18 mouse cellular contexts compared by ENCODE assay signal in the genomic region with DNA sequence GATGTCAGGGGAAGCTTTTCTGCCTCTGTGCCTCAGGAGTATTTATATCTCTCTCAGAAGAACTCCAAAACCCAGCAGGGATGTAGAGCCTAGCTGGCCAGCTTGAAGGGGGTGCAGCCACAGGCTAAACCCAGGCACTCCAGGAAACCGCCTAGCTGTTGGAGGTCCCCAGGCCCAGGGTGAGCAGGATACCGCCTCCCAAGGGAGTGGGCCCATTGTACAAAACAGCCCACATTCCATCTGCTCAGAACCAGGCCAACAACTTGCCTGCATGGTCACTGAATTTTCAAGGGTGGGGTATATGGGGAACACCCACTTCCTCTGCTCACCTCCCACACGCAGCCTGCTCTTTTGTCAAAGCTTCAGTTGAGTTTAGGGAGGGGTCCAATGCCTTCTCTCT. TPM values are rescaled to one million over a fixed set of nuclear protein-coding genes. Genes with fewer than 3 reads are reported as not detected.
A peak's percentile ranks its signal among the peaks of the same experiment; 100 is the strongest.
DNase-seq lines count a peak whose midpoint lies in the region; ATAC-seq and TF ChIP-seq lines count a peak whose summit lies in the region.
"Had no signal": no experiment of that assay in that cellular context is flagged by ENCODE, and none has a peak within 500 bp of the region (broad histone marks: within the 10 kb centered on the region; RNA-seq: fewer than 3 reads in every experiment).

No protein-coding gene starts in this region.

- no peak for DNase-seq in gastrocnemius, adult 2 months
- DNase-seq in gastrocnemius, adult 8-10 months (ENCODE audit: low spot score in 2 of 2), result no peak
- DNase-seq in lung, postnatal 0 days (ENCODE audit: low spot score), result no peak
- no peak for DNase-seq in lung, adult 2 months
- DNase-seq in heart, postnatal 0 days (ENCODE audit: low spot score), result no peak
- peak; percentile 65 to 75 for DNase-seq in right cerebral cortex, postnatal 36 days (ENCODE audit: low spot score in 2 of 2)
- no peak for DNase-seq in Muller cell, postnatal 12 days (ENCODE audit: inconsistent ontology term)
- DNase-seq in cerebellum, postnatal 10 days, result no peak
- DNase-seq: cerebellum, adult 2 months; kidney, postnatal 25 days; lung, postnatal 36 days; midbrain, embryonic 14.5 days had no signal

- 0 out of 2 replicates have a peak overlapping the region, but pooled peaks have one; percentile 0 for H3K4me3 ChIP-seq in gastrocnemius, adult 2 months
- no peak overlapping the region for H3K4me3 ChIP-seq in lung, postnatal 0 days (ENCODE audit: low read depth, low read length)
- no peak overlapping the region for H3K4me3 ChIP-seq in lung, adult 2 months (replicated peaks; ENCODE audit: extremely low read depth, low read depth, low read length)
- H3K4me3 ChIP-seq in heart, postnatal 0 days (ENCODE audit: low read depth, low read length), result no peak overlapping the region
- H3K4me3 ChIP-seq: limb, embryonic 10.5 days had no signal

- 0 out of 2 replicates have a peak, but pooled peaks cover 6% of the 10 kb centered on the region for H3K4me1 ChIP-seq in lung, postnatal 0 days (ENCODE audit: insufficient read depth, low read depth, low read length)
- H3K4me1 ChIP-seq in lung, adult 2 months (ENCODE audit: control insufficient read depth, insufficient read depth, low read length), result peaks cover 6% of the 10 kb centered on the region; the same call in 1 of the 2 replicates
- peaks cover 9% of the 10 kb centered on the region for H3K4me1 ChIP-seq in heart, postnatal 0 days (ENCODE audit: control insufficient read depth, insufficient read depth)
- H3K4me1 ChIP-seq: limb, embryonic 10.5 days had no signal

- peak overlapping the region; percentile 85 for H3K27ac ChIP-seq in gastrocnemius, adult 2 months
- H3K27ac ChIP-seq in lung, postnatal 0 days (ENCODE audit: low read length), result no peak overlapping the region
- peak overlapping the region; percentile 27; the same call in 1 of the 2 replicates for H3K27ac ChIP-seq in heart, postnatal 0 days (ENCODE audit: low read depth)
- H3K27ac ChIP-seq: limb, embryonic 10.5 days; liver, embryonic 14.5 days; stomach, postnatal 0 days had no signal

- no peak overlapping the region for H3K9ac ChIP-seq in lung, postnatal 0 days (replicated peaks; ENCODE audit: low read depth)
- no peak overlapping the region for H3K9ac ChIP-seq in heart, postnatal 0 days (replicated peaks; ENCODE audit: low read depth, low read length)
- H3K9ac ChIP-seq: liver, embryonic 14.5 days had no signal

- no peak for TF ChIP-seq EP300 in lung, postnatal 0 days (IDR thresholded peaks at IDR 0.05)
- no peak for TF ChIP-seq EP300 in heart, postnatal 0 days (IDR thresholded peaks at IDR 0.05; ENCODE audit: low read depth)

- no peak overlapping the region for H3K4me2 ChIP-seq in lung, postnatal 0 days (replicated peaks; ENCODE audit: low read depth, low read length)
- no peak overlapping the region for H3K4me2 ChIP-seq in heart, postnatal 0 days (ENCODE audit: low read depth, low read length)

- H3K9me3 ChIP-seq in lung, postnatal 0 days (ENCODE audit: low read length), result no peaks in the 10 kb centered on the region
- no peaks in the 10 kb centered on the region for H3K9me3 ChIP-seq in heart, postnatal 0 days (replicated peaks; ENCODE audit: control insufficient read depth, low read length)
- H3K9me3 ChIP-seq: G1E; limb, embryonic 10.5 days had no signal

- no peak for TF ChIP-seq CTCF in gastrocnemius, adult 2 months (IDR thresholded peaks at IDR 0.05)
- TF ChIP-seq CTCF in lung, postnatal 0 days (IDR thresholded peaks at IDR 0.05), result no peak
- no peak for TF ChIP-seq CTCF in lung, adult 2 months (IDR thresholded peaks at IDR 0.05; ENCODE audit: insufficient read depth, low read length)
- TF ChIP-seq CTCF in heart, postnatal 0 days (IDR thresholded peaks at IDR 0.05; ENCODE audit: low read depth), result no peak

- peaks cover 13% of the 10 kb centered on the region; the same call in 1 of the 2 replicates for H3K36me3 ChIP-seq in lung, postnatal 0 days (ENCODE audit: insufficient read depth, low read length)
- peaks cover 47% of the 10 kb centered on the region for H3K36me3 ChIP-seq in heart, postnatal 0 days (replicated peaks; ENCODE audit: control insufficient read depth, insufficient read depth, low read length)

- H3K27me3 ChIP-seq in lung, postnatal 0 days (replicated peaks; ENCODE audit: insufficient read depth, low read length), result no peaks in the 10 kb centered on the region
- no peaks in the 10 kb centered on the region for H3K27me3 ChIP-seq in heart, postnatal 0 days (ENCODE audit: control insufficient read depth, insufficient read depth, low read length)

- WGBS in lung, postnatal 0 days, result 80% methylated on average over 3 of the region's 3 CpGs
- 58% methylated on average over 3 of the region's 3 CpGs for WGBS in lung, adult 2 months
- 75% methylated on average over 3 of the region's 3 CpGs for WGBS in heart, postnatal 0 days

- TF ChIP-seq POLR2A in lung, adult 2 months (IDR thresholded peaks at IDR 0.05; ENCODE audit: borderline replicate concordance, extremely low read depth, low read depth, low read length), result no peak

- intact Hi-C loops in gastrocnemius, adult 2 months (cut with DNase I), result no loop called here

- peak; percentile 19 for ATAC-seq in lung, postnatal 0 days
- ATAC-seq in heart, postnatal 0 days (ENCODE audit: insufficient read depth, low read depth), result peak; percentile 31; the same call in 1 of the 2 replicates
- ATAC-seq: activated CD4-positive, CD25-positive, alpha-beta regulatory T cell, adult 4 months; inflammation-experienced regulatory T-cells, adult 6 months had no signal

RNA-seq across cellular contexts. Expression of gene Snrnp35, which starts 17.6 kb away (rescaled TPM):
- total RNA-seq in gastrocnemius, adult 2 months (2021), result 10 to 100 TPM; 27.7 to 33.1 TPM
- total RNA-seq in gastrocnemius, adult 8-10 months (2022), result 10 to 100 TPM; 19.8 to 27.9 (median 25.2) TPM
- 11.7 and 12.8 TPM in 2 replicates for polyA plus RNA-seq in lung, postnatal 0 days (2015; fragmentation: Nextera tagmentation; extraction: Ambion mirVana)
- polyA plus RNA-seq in lung, adult 2 months (2012; rRNA removed), result 3.0 and 4.8 TPM in 2 replicates
- 0.50 and 4.4 TPM in 2 replicates for total RNA-seq in heart, postnatal 0 days (2014; rRNA removed; ENCODE audit: low replicate concordance)
- polyA plus RNA-seq in heart, postnatal 0 days (2015; fragmentation: Nextera tagmentation; extraction: Ambion mirVana), result 14.0 and 14.6 TPM in 2 replicates

RNA-seq across cellular contexts. Expression of gene Rilpl2, which starts 22.4 kb away (rescaled TPM):
- total RNA-seq in gastrocnemius, adult 2 months (2021), result 1 to 10 TPM; 4.6 to 4.7 TPM
- 1 to 10 TPM; 3.2 to 5.1 (median 4.2) TPM for total RNA-seq in gastrocnemius, adult 8-10 months (2022)
- polyA plus RNA-seq in lung, postnatal 0 days (2015; fragmentation: Nextera tagmentation; extraction: Ambion mirVana), result 31.5 and 32.7 TPM in 2 replicates
- 19.6 and 20.6 TPM in 2 replicates for polyA plus RNA-seq in lung, adult 2 months (2012; rRNA removed)
- 8.4 and 12.4 TPM in 2 replicates for total RNA-seq in heart, postnatal 0 days (2014; rRNA removed; ENCODE audit: low replicate concordance)
- polyA plus RNA-seq in heart, postnatal 0 days (2015; fragmentation: Nextera tagmentation; extraction: Ambion mirVana), result 14.9 and 15.4 TPM in 2 replicates

RNA-seq across cellular contexts. Expression of gene Rilpl1, which starts 30.6 kb away (rescaled TPM):
- 100 to 1,000 TPM; 243 to 286 TPM for total RNA-seq in gastrocnemius, adult 2 months (2021)
- total RNA-seq in gastrocnemius, adult 8-10 months (2022), result 100 to 1,000 TPM; 208 to 326 (median 241) TPM
- 24.4 and 26.6 TPM in 2 replicates for polyA plus RNA-seq in lung, postnatal 0 days (2015; fragmentation: Nextera tagmentation; extraction: Ambion mirVana)
- 24.4 and 26.0 TPM in 2 replicates for polyA plus RNA-seq in lung, adult 2 months (2012; rRNA removed)
- 34.7 and 52.1 TPM in 2 replicates for total RNA-seq in heart, postnatal 0 days (2014; rRNA removed; ENCODE audit: low replicate concordance)
- 39.0 and 40.5 TPM in 2 replicates for polyA plus RNA-seq in heart, postnatal 0 days (2015; fragmentation: Nextera tagmentation; extraction: Ambion mirVana)

RNA-seq across cellular contexts. Expression of gene Tmed2, which starts 39.9 kb away (rescaled TPM):
- total RNA-seq in gastrocnemius, adult 2 months (2021), result 100 to 1,000 TPM; 144 to 170 TPM
- 100 to 1,000 TPM; 149 to 173 (median 155) TPM for total RNA-seq in gastrocnemius, adult 8-10 months (2022)
- polyA plus RNA-seq in lung, postnatal 0 days (2015; fragmentation: Nextera tagmentation; extraction: Ambion mirVana), result 478 and 479 TPM in 2 replicates
- 112 and 149 TPM in 2 replicates for polyA plus RNA-seq in lung, adult 2 months (2012; rRNA removed)
- total RNA-seq in heart, postnatal 0 days (2014; rRNA removed; ENCODE audit: low replicate concordance), result 331 and 388 TPM in 2 replicates
- polyA plus RNA-seq in heart, postnatal 0 days (2015; fragmentation: Nextera tagmentation; extraction: Ambion mirVana), result 389 and 404 TPM in 2 replicates

RNA-seq across cellular contexts. Expression of gene Ddx55, which starts 52.1 kb away (rescaled TPM):
- total RNA-seq in gastrocnemius, adult 2 months (2021), result 1 to 10 TPM; 4.5 to 4.8 TPM
- 1 to 10 TPM; 3.8 to 8.0 (median 4.9) TPM for total RNA-seq in gastrocnemius, adult 8-10 months (2022)
- polyA plus RNA-seq in lung, postnatal 0 days (2015; fragmentation: Nextera tagmentation; extraction: Ambion mirVana), result 6.3 and 6.7 TPM in 2 replicates
- 11.0 and 12.9 TPM in 2 replicates for polyA plus RNA-seq in lung, adult 2 months (2012; rRNA removed)
- 1.1 and 5.2 TPM in 2 replicates for total RNA-seq in heart, postnatal 0 days (2014; rRNA removed; ENCODE audit: low replicate concordance)
- polyA plus RNA-seq in heart, postnatal 0 days (2015; fragmentation: Nextera tagmentation; extraction: Ambion mirVana), result 4.9 and 5.9 TPM in 2 replicates

Comparison
In these comparisons a context has a peak if more than half of its experiments do, and no peak if none do; other contexts are left out.
1. DNase-seq: peak in right cerebral cortex, postnatal 36 days (2 of 2); none in gastrocnemius, adult 2 months (single experiment), gastrocnemius, adult 8-10 months (0 of 2), lung, postnatal 0 days (single experiment), lung, adult 2 months (single experiment), heart, postnatal 0 days (single experiment), Muller cell, postnatal 12 days (single experiment) and cerebellum, postnatal 10 days (0 of 2).